Mouse (Mus musculus): Measurements from ENCODE around the gene Rrp12.
"Not testable (repeated sequence)": the region's sequence is repeated elsewhere in the genome, so short reads cannot be mapped to it uniquely, and the experiment has no call there.

Gene Rrp12

DNA sequence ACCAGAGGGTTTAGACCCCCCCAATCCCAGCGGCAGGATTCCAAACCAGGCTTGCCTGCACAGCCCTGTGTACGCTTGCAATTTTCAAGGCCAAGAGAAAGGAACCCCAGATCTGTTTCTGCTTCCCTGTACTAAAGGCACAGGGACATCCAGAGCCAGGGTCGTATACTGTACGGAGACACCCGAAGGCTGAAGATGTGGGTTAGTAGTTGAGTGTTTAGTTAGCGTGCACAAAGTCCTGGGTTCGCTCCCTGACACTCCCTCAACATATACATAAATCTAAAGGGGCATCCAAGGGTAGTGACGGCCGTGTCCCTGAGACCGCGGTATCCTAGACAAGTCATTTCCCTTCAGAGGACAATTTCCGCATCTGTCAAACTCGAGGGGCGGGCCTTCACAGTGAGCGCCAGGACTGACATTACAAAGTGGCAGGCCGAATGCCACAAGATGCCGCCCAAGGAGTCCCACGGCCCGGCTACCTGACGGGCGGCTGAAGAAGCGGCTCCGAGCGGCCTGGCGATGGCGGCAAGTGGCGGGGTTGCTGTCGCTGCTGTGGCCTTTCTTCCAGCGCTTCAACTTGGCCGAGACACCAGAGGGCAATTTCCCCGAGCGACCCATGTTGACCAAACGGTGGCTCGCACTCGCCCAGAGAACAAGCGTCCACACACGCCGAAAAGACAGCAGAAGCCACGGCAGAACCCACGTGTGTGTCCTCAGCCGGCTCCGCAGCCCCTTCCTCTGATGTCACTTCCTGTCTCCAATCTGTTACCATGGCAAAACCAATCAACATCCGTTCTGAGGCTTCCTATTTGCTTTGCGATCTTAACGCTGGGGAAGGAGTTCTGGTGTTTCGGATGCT is at the start of gene Rrp12:
Gene Rrp12 (minus strand): TSS at position 714 of the 859 bp plus-strand sequence.
- peak; percentile 74 to 86 for DNase-seq (ENCODE audit: low spot score in 2 of 2)

DNA sequence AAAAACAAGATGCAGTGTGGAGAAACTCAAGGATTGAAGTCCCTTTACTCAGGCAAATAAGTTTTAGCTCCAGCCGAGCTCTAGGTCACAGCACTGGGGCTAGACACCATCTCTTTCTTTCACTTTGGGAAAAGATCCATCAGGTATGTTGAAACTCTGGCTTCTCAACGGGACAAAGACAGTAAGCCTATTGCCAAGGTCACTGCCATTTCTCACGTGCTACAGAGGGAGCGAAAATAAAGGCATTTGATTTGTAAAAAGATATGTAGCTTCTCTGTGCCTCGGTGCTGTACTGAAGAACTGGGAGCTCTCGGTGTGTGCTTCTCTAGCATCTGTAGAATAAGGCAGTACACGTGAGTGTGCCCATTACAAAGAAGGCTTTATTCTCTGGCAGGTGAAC is 47.9 kb upstream of the Rrp12 start:
- DNase-seq (ENCODE audit: low spot score in 2 of 2): no peak

DNA sequence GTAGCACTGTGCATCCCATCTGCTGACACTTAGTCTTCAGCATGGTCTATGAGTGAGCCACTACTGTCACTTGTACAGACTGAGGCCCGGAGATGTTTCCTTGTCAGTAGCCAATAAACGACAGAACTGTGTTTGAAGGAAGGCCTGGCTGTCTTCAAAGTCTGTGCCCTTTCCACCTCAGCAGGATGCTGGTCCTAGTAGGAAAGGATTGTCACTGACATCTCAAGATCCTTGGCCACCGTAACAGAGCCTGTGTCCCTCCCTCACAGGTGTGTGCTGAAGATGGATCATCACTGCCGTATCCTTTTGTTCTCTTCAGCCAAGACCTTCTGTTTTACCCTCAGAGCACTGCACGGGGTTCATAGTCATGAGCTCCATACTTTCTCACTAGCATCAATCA is 42.6 kb upstream of the Rrp12 start:
- DNase-seq (ENCODE audit: low spot score in 2 of 2): no peak

DNA sequence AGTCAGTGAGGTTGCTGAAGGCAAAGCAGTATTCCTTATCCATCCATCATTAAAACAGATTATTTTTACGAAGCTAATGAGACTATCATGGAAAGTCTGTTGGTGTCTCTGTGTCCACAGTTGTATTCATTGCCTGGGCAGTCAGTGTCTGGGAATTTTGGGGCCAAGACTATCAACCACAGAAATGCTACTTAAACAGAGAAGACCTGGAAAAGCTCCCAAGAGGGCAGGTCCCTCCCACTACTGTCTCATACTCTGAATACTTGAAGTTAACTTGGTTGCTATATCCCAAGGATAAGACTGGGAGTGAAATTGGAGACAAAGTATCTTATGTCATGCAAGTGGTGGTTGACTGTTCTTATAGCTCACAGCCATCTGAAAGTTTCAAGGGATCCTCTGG is 39.9 kb upstream of the Rrp12 start:
- DNase-seq (ENCODE audit: low spot score in 2 of 2): no peak

DNA sequence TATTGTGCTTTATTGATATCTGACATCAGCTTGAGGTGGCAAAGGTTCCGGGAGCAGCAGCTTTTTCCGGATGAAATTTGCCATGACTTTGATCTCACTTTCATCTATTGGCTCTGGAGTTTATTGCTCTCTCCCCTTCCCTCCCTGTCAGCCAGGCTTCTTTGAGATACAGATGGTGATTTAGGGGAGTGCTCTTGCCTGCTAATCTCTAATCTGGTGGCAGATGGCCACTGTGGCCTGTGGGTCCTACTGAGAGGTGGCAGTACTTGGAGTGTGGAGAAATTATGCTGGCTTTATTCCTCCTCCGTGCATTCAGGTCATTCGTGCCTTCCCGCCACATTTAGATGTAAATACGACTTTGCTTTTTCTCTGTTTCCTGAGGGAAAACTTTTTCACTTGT is 38.2 kb upstream of the Rrp12 start:
- no peak for DNase-seq (ENCODE audit: low spot score in 2 of 2)

DNA sequence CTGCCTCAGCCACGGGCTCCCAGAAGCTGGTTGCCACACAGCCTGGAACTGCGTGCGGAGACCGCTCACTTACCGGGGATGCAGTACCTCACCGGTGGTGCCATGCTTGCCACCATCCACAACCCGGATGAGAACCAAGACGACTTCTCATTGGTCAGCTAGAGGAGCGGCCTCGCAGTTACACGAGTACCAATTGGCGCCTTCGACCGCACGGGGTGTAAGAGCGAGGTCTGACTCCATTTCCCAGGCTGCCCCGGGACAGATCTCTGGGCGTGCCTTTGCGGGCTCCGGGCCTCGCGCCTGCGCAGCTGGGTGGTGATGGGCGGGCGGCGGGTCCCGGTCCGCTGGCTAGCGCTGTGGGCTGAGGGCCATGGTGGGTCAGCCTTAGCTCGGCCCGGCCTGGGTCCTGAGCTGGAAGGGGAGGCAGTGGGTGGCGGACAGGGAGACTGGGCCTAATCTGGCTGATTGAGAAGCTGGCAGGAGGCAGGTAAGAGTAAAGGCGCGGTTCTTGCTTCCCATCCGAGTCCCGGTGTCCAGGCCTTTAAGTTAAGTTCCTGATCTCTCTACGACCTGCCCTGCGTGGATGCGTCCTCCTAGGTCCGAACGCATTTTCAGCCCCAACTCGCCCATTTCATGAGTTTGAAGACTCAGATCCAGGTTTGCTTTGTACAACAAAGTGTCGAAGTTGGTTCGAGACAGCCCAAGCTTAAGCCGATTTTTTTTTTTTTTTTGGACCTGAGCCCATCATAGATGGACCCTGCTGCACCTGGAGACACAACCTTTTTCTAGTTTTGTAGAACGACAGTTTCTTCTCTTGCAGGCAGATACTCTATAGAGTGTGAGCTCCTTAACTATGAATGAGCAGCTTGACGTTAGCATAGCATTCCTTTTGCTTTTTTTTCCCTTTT is 37.5 kb upstream of the Rrp12 start, which contains the start of the genes Exosc1 and Zdhhc16:
Gene Exosc1 (minus strand): TSS at position 245 of the 908 bp plus-strand sequence.
Gene Zdhhc16 (plus strand): TSS at position 302 of the 908 bp plus-strand sequence.
- DNase-seq (ENCODE audit: low spot score in 2 of 2): peak; percentile 99

DNA sequence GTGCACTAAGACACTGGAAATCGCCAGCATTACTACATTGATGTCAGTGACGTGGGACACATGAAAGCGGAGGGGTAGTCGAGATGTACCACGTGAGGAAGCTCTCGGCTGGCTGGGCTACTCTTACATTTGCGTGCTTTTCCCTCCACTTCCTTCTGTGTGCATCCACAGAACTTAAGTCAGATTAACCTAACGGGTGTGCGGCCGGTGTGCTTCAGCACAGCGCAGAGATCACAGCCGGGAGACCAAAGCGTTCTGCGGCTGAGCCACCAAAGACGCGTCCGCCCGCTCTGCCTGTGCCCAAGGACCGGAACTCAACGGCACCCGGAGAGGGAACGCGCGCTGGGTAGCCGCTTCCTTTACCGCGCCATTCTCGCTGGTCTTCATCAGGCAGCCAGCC is 36.7 kb upstream of the Rrp12 start:
- DNase-seq (ENCODE audit: low spot score in 2 of 2): no peak

DNA sequence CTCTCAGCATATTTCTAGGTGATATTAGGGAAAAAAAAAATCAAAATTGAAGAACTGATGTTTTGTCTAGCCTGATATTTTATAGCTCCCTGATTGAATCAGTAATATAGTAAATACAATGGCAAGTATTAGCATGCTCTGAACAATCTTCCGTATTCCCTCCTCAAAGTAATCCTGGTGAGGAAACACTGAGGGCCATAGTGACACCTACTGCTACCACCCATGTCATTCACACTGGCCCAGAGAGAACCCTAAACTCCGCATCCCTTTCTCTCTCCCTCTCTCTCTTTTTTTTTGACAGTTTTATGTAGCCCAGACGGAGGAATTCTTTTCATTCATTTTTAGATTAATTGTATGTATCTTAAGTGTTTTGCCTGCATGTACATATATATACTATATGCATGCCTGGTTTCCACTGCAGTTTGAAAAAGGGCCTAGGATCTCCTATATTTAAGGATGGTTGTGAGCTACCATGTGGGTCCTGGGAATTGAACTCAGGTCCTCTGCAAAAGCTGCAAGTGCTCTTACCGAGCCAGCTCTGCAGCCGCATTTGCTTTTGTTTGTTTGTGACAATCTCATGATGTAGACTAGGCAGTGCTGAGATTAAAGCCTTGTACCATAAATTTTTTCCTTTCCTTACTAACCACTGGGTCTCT is 24.6 kb upstream of the Rrp12 start:
- DNase-seq (ENCODE audit: low spot score in 2 of 2): no peak

DNA sequence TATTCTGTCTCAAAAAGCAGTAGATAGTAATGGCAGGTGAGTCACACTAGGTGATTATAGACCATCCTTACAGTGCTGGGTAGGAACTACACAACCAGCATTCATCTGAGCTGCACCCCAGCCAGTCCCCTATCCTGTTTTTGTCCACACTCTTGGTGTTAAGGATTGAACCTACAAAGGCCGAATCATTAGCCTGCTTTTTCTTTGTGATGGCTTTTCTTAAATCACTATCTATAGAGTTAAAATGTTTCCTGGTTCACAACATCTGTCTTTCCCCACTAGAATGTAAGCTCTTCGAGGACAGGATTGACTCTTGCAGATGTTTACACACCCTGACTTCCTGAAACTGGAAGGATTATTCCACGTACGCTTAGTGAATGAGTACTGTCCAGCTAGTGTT is 23.5 kb upstream of the Rrp12 start:
- no peak for DNase-seq (ENCODE audit: low spot score in 2 of 2)

DNA sequence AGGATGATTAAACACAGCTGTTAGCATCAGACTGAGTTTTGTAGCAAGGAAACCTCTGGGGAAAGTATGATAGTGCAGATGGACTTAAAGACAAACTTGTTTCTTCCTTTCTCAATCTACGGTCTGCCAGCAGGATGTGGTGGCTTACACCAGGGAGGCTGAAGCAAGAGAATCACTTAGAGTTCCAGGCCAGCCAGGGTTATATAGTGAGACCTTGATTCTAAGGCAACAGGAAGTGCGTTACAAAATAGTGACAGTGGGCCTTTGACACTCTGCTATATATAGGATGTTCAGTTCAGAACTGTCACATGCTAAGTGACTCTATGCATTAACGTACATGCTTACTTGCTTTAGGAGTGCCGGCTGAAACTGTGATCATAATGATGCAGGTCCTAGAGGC is 20.9 kb upstream of the Rrp12 start:
- DNase-seq (ENCODE audit: low spot score in 2 of 2): no peak

DNA sequence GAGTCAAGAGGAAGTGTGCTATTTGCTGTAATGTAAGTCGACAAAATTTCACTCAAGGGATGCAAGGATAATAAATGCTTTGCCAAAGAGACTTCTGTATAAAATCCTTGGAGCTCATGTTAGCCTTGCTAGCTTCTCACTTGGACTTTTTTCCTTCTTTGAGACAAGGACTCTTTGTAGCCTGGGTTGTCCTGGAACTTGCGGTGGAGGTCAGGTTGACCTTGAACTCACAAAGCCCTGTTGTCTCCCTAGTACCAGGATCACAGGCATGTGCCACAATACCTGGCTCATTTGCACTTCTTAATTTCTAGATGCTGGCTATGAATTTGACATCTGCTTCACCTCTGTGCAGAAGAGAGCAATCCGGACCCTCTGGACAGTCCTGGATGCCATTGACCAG is 19.3 kb upstream of the Rrp12 start:
- DNase-seq (ENCODE audit: low spot score in 2 of 2): no peak

DNA sequence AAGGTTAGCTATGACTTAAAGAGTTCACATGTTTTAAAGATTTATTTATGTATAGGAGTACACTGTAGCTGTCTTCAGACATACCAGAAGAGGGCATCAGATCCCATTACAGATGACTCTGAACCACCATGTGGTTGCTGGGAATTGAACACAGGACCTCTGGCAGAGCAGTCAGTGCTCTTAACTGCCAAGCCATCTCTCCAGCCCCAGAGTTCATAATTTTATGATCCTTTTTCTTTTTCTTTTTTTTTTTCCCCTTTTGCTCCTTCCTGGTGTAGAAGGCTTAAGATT is 18.6 kb upstream of the Rrp12 start:
- DNase-seq (ENCODE audit: low spot score in 2 of 2): not testable (repeated sequence)

DNA sequence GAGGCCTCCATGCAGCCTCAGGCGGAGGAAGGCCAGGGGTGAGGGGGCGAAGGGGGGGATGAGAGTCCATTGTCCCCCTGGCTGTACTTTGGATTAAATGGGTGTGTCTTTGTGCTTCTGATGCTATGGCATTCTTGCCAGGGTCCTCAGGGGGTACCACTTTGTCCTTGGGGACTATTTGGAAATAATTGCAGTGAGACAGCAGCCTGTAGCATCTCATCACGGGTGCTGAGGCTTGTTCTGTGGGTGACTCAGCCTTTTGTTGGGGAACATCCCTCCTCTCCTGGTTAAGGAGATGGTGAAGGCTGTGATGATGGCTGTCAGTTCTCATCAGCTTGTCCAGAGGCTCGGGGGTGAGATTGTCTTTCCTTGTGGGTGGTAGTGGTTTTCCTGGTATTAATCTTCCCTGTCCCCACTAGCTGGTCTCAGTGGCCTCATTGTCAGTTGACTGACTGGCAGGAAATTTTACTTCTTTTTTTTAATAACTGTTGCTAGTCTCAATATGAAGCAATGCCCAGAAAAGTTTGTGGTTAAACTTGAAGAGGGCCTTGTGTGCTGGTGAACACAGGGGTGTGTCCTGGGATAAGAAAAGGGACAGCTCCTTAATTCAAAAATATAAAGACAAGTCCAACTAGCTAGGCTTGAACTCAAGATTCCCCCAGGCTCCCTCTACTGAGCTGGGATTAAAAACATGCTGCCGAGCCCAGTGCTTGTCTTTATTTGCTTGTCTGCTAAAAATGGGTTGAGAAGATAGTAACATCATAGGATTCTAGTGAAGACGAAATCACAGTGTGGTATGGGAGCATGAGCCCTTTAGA is 18.0 kb upstream of the Rrp12 start:
- no peak for DNase-seq (ENCODE audit: low spot score in 2 of 2)

DNA sequence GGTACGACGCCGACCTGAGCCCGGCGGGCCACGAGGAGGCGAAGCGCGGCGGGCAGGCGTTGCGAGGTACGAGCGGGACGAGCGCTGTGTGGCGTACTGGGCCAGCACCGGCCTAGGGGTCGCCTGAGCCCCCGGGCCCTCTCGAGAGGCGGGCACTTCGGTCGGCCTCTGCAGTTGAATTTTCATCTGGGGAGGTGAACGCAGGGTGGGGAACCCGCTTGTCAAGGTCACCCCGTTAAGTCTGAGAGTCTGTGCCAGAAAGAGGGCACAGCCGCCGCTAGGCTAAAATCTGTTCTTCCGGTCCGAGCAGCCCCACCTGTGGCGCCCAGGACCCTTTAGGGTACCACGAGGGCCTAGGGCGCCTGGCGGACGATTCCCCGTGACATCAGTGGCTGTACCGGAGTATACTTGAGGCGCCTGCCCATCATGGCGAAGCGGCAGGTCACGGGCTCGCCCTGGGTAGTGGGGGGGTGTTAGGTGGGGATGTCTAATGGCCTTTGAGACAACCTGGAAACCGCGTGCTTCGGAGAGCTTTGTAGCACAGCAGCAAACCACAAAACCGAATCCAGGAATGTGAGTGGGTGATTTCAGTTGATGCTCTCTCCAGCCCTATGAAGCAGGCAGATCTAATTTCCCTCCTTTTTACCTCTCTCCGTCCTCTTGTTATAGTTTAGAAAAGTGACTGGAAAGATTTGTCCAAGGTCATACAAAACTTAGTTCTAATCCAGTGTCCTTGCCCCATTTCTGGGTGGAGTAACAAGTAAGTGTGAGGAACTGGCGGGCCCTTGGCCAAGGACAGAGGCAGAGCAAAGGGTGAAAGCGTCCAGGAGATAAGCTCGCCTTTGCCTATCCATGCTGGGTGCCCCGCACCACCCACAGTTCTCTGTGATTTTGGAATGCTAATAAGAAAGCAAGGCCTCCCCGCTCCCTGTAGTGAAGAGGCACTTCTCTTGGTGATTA is 16.4 kb upstream of the Rrp12 start:
- DNase-seq (ENCODE audit: low spot score in 2 of 2): peak in 1 of 2 experiments; percentile 39

DNA sequence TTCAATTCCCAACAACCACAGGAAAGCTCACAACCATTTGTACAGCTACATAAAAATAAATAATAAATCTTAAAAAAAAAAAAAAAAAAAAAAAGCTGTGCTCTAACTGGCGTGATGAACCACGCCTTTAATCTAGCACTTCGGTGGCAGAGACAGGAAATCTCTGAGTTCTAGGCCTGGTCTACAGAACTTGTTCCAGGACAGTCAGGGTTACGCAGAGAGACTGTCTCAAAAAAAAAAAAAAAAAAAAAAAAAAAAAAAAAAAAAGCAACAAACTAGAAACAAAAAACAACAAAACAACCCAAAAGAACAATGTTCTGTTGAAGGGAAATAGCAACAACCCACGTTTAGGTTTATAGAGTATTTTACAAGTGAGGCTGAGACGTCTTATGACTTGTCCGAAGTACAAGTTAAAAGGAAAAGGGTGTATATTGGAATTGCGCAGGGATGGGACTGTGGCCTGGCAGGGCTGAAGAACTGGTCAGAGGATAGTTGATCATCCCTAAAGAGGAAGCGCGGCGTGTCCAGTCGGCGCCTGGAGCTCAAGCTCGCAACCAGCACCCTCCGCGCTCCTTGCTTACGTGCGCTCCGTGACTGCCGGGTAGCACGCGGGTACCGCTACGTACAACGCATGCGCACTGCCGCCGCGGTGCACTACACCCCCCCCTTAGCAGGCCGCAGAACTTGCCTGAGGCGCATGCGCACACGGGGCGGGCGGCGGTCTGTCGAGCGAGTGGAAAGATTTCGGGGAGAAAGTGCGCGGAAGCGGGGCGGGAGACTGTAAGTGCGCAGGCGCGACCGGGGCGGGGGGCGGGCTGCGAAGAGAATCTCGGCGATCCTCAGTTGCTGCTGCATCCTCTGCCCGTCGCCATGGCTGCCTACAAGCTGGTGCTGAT is 15.5 kb upstream of the Rrp12 start, which contains the start of gene Pgam1:
Gene Pgam1 (plus strand): TSS at position 746 of the 896 bp plus-strand sequence.
- DNase-seq (ENCODE audit: low spot score in 2 of 2): peak; percentile 93 to 95

DNA sequence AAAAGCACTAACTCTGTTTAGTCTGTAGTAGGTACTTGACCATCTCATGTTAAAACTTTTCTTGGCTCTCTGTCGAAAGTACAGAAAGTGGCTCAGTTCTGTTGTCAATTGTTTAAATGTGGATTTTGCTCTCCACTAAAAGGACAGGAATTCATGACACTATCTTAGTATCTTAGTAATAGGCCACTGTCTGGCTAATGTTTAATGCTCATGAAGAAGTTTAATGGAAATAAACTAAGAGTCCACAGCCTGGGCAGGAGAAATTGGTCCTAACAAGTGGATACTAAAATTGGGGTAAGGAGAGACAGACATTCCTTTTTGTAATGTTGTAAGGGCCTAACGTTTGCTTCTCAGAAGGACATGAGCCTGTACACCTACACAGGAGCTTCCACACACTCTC is 14.4 kb upstream of the Rrp12 start:
- no peak for DNase-seq (ENCODE audit: low spot score in 2 of 2)

DNA sequence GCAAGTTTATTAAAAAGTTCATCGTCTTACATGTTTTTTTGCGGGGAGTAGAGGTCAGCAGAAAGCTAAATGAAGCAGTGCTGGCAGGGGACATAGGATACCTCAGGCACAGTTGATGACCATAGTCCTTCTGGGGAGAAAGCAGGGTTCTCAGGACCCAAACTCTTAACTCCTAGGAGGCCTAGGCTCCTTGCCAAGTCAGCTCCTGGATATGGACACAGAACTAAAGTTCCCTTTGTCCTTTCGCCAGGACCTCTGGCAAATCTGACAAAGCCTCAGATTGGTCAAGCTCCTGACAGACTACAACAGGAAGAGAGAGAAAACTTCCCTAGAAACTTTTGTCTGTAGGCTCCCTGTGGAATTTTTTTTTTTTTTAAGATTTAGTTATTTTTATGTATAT is 12.8 kb upstream of the Rrp12 start:
- no peak for DNase-seq (ENCODE audit: low spot score in 2 of 2)

DNA sequence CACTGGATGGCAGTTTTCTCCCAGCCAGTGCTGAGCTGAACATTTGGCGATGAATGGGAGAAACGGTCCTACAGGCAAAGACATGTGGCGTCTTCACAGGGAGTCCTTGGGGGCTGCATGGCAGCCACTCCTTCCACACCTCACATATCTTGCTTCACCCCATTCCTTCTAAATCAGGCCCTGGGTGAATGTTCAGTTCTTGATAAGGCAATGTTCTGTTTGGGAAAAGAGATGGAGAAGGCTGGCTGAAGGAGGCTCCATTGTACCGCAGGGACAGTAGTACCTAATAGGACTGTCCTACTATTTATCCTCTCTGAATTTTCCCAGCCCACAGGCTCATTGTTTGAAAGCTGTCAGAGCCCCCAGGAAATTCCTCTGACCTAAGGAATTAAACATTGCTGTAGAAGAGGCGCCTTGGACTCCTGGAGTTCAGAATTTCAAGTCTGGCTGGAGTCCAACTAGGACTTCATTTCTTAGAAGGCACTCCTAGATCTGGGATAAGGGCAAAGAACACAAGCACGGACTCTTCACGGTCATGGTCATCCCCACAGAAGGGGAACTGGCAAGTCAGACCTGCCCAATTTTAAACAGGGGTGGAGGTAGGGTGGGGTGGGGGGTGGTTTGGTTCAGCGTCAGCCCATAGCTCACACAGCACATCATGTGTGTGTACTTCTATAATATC is 11.2 kb upstream of the Rrp12 start:
- no peak for DNase-seq (ENCODE audit: low spot score in 2 of 2)

Data from right cerebral cortex, postnatal 36 days (tissue).